Mouse (Mus musculus): ENCODE data around the gene Ctsh. TPM values are rescaled to one million over a fixed set of nuclear protein-coding genes. Genes with fewer than 3 reads are reported as not detected.
A peak's percentile ranks its signal among the peaks of the same experiment; 100 is the strongest.

Ctsh gene
- total RNA-seq, 2 experiments from 2014 or later, result 11.5 to 13.8 TPM

DNA sequence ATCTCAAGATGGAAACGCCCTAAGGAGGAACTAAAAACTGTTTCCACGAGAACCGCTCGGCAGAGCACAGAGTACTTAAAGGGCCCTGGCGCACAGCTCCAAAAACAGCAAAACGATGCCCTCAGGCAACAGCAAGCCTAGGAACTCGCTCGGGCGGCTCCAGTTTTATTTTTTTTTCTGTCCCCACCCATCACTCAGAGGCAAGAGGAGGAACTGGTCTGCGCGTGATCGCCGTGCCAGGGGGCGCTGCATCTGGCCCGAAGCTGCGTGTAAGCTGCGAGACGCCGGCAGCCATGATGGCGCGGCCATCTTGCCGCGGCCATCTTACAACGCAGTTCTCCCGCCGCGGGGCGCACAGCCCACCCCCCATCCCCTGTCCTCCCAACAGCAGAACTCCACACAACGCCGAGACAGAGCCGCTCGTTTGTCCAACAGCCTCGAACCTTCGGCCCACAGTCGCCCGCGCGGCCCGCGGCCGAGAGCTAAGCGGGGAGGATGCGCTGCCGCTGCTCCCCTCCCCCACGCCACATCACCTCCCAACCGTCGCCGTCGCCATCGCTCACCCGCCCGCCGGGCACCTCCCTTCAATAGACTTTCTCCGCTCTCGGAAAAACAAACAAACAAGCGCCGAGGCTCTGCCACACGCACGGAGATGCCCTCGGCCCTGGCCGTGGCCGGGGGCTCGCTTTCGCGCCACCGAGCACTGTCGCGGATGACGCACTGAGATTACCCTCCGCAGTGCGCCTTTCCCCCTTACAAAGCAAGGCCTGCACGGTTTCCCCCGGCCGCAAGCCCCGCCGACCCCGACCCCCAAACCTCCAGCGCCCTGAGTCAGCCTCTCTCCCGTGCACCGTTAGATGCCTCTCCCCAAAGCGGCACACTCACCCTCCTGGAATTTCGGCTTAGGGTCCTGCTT, 60.0 kb downstream of the Ctsh start:
- peak; percentile 91 for DNase-seq

- peak; percentile 98 to 99 for DNase-seq
Observed at GRCm38 (mm10) chr9:90114567-90115307, 60.8 kb downstream of the Ctsh start, which contains the start of gene Morf4l1. TSS of gene Morf4l1 (minus strand) at chr9:90114774.

DNA sequence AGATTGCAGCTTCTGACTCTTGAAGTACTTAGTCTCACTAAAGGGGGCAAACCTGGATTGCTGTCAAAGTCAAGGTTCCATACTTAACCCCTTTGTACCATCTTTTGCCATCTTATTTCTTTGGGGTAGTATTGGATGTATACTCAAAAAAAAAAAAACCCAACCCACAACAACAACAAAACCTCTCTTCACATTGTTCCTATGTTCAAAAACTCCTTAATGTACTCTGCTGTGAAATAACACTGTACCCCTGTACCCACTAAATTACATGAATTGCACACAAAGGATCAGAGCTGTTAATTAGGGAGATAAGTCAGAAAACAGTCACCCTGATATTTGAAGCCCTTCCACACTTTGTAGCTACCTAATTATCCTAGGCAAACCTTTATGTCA, 61.4 kb downstream of the Ctsh start:
- DNase-seq, result no peak

DNA sequence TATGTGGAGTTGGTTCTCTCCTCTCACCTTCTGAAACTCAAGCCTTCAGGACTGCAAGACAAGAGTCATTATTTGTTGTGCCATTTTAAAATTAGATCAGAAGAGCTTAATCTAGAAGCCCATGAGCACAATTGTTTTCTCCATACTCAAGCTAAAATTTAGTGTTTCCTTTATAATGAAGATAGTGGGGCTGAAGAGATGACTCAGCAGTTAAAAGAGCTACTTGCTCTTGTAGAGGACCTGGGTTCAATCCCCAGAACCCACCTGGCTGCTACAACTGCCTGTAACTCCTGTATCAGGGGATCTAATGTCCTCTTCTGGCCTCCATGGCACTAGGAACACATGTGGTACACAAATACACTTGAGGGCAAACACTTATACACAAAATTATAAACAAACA, 63.3 kb downstream of the Ctsh start:
- DNase-seq, result no peak

- no peak for DNase-seq
Observed at GRCm38 (mm10) chr9:90122246-90122740, 68.3 kb downstream of the Ctsh start.

GRCm38 (mm10) chr9:90124156-90124872, 70.4 kb downstream of the Ctsh start:
- DNase-seq, result no peak

GRCm38 (mm10) chr9:90124873-90125245, 70.9 kb downstream of the Ctsh start:
- DNase-seq, result no peak

Other genes with a start within 250 kb of the Ctsh start
- gene Rasgrf1, start 144.2 kb upstream of the Ctsh start, total RNA-seq (2021), result 100 to 1,000 TPM; 434 to 445 TPM
- 100 to 1,000 TPM; 422 to 449 TPM for gene Morf4l1, start 60.6 kb downstream of the Ctsh start, total RNA-seq (2021)
- gene Adamts7, start 108.9 kb downstream of the Ctsh start, total RNA-seq (2021), result under 1 TPM; 0.20 to 0.80 TPM
- gene Tbc1d2b, start 216.7 kb downstream of the Ctsh start, total RNA-seq (2021), result 1 to 10 TPM; 9.0 to 9.1 TPM